Mouse (Mus musculus): ENCODE measurements at regions not wholly inside any gene's neighbourhood (a gene's known extent, or its start where the extent isn't known, plus 50 kb on each side); places are given as distances from the start of the nearest gene placed in this dataset.

DNA sequence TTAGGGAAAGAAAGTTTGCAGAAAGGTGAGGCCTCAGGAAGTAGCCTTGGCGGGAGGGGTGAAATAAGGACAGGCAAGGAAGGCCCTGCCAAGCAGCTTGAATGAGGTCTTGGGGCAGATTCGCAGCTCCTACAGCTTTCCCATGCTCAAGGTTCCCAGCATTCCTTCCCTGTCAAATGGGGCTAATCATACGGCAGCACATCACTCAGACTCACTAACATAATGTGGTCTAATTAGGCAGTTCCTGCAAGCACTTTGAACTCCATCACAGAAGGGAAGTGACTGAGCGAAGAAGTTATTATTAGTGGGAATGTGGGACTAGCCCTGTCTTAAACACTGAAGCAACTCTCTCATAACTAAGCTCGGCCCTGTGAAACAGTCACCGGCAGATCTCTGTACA lies 87.1 kb upstream of the Gm10260 start:
- ATAC-seq (replicated peaks; ENCODE audit: low FRiP score): no peak
- 92% methylated on average over 6 of the region's 6 CpGs for WGBS
- Histone ChIP-seq H3K4me1 (replicated peaks; ENCODE audit: control insufficient read depth, insufficient read depth, low read length) (no peaks in the 10 kb centered on the region), H3K27ac (ENCODE audit: low read depth, low read length) (no peak overlapping the region), H3K9ac (ENCODE audit: low read length) (no peak overlapping the region), H3K27me3 (ENCODE audit: control insufficient read depth, insufficient read depth, low read length) (no peaks in the 10 kb centered on the region), H3K4me3 (ENCODE audit: low read depth, low read length) (no peak overlapping the region), H3K4me2 (ENCODE audit: low read depth, low read length, severe bottlenecking) (no peak overlapping the region), H3K9me3 (ENCODE audit: control insufficient read depth, low read length) (no peaks in the 10 kb centered on the region), H3K36me3 (ENCODE audit: control insufficient read depth, insufficient read depth, low read length) (no peaks in the 10 kb centered on the region)
- no peak for DNase-seq (ENCODE audit: low spot score)

DNA sequence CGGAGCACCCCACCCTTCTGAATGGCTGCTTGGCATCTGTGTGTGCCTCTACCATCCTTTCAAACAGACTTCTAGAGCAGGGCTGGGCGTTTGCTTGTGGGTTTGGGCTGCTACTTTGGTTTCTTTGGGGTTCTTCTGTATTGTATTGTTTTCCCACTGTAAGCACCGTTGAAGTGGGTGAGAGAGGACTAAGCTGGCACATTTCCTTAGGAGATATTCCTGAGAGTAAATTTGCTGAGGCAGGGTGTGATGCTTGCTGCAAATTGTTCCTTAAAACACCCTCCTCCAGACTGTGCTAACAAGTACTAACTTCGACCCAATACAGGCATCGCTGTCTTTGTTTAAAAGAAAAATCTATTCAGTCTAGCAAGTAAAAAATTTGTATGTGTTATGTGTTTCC lies 84.7 kb upstream of the Gm10260 start:
- H3K27ac ChIP-seq (ENCODE audit: low read depth, low read length): no peak overlapping the region
- H3K4me1 ChIP-seq (replicated peaks; ENCODE audit: control insufficient read depth, insufficient read depth, low read length): peaks cover 2% of the 10 kb centered on the region; the same call in 1 of the 2 replicates
- 84% methylated on average over 5 of the region's 5 CpGs for WGBS
- no peaks in the 10 kb centered on the region for H3K27me3 ChIP-seq (ENCODE audit: control insufficient read depth, insufficient read depth, low read length)
- H3K9me3 ChIP-seq (ENCODE audit: control insufficient read depth, low read length): no peaks in the 10 kb centered on the region
- ATAC-seq (replicated peaks; ENCODE audit: low FRiP score) (no peak), DNase-seq (ENCODE audit: low spot score) (no peak)
- no peak overlapping the region for H3K4me3 ChIP-seq (ENCODE audit: low read depth, low read length)
- no peak overlapping the region for H3K9ac ChIP-seq (ENCODE audit: low read length)
- no peak overlapping the region for H3K4me2 ChIP-seq (ENCODE audit: low read depth, low read length, severe bottlenecking)
- no peaks in the 10 kb centered on the region for H3K36me3 ChIP-seq (ENCODE audit: control insufficient read depth, insufficient read depth, low read length)

- H3K27ac ChIP-seq (ENCODE audit: low read depth, low read length): no peak overlapping the region
- H3K27me3 ChIP-seq (ENCODE audit: control insufficient read depth, insufficient read depth, low read length): no peaks in the 10 kb centered on the region
- no peaks in the 10 kb centered on the region for H3K9me3 ChIP-seq (ENCODE audit: control insufficient read depth, low read length)
- peaks cover 2% of the 10 kb centered on the region; the same call in 1 of the 2 replicates for H3K4me1 ChIP-seq (replicated peaks; ENCODE audit: control insufficient read depth, insufficient read depth, low read length)
- H3K4me3 ChIP-seq (ENCODE audit: low read depth, low read length): no peak overlapping the region
- no peak overlapping the region for H3K9ac ChIP-seq (ENCODE audit: low read length)
- ATAC-seq (replicated peaks; ENCODE audit: low FRiP score) (no peak), DNase-seq (ENCODE audit: low spot score) (no peak)
- H3K4me2 ChIP-seq (ENCODE audit: low read depth, low read length, severe bottlenecking): no peak overlapping the region
- WGBS: 93% methylated on average over 5 of the region's 5 CpGs
- no peaks in the 10 kb centered on the region for H3K36me3 ChIP-seq (ENCODE audit: control insufficient read depth, insufficient read depth, low read length)
These were observed 82.4 kb upstream of the Gm10260 start for GRCm38 (mm10) chr13:97842801-97843200.

DNA sequence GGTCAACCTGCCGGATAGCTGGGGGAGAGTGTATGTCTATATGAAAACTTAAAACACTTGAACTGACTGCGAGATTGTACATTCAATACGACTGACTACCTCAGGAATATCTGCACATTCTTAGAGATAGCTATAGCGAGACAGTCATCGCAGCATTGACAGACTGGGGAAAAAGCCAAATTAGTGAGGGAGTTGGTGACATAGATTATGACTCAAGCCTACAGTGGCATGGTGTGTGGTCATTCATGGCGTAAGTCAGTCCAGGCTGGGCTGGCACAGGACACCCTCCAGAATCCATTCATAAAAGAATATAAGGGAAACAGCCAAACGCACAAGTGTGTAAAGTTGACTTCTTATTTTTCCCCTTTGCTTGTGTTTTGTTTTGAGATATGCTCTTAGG lies 81.1 kb upstream of the Gm10260 start:
- no peak for DNase-seq (ENCODE audit: low spot score)
- no peak overlapping the region for H3K9ac ChIP-seq (ENCODE audit: low read length)
- H3K9me3 ChIP-seq (ENCODE audit: control insufficient read depth, low read length): no peaks in the 10 kb centered on the region
- no peaks in the 10 kb centered on the region for H3K36me3 ChIP-seq (ENCODE audit: control insufficient read depth, insufficient read depth, low read length)
- WGBS: 92% methylated on average over 7 of the region's 7 CpGs
- H3K27me3 ChIP-seq (ENCODE audit: control insufficient read depth, insufficient read depth, low read length): no peaks in the 10 kb centered on the region
- H3K4me1 ChIP-seq (replicated peaks; ENCODE audit: control insufficient read depth, insufficient read depth, low read length): peaks cover 2% of the 10 kb centered on the region; the same call in 1 of the 2 replicates
- no peak for ATAC-seq (replicated peaks; ENCODE audit: low FRiP score)
- no peak overlapping the region for H3K4me3 ChIP-seq (ENCODE audit: low read depth, low read length)
- H3K27ac ChIP-seq (ENCODE audit: low read depth, low read length): no peak overlapping the region
- H3K4me2 ChIP-seq (ENCODE audit: low read depth, low read length, severe bottlenecking): no peak overlapping the region

GRCm38 (mm10) chr13:97839617-97840308 lies 79.3 kb upstream of the Gm10260 start:
- H3K27ac ChIP-seq (ENCODE audit: low read depth, low read length): no peak overlapping the region
- no peaks in the 10 kb centered on the region for H3K27me3 ChIP-seq (ENCODE audit: control insufficient read depth, insufficient read depth, low read length)
- 33% methylated on average over 7 of the region's 7 CpGs for WGBS
- DNase-seq (ENCODE audit: low spot score) (no peak), ATAC-seq (replicated peaks; ENCODE audit: low FRiP score) (no peak)
- no peak overlapping the region for H3K4me2 ChIP-seq (ENCODE audit: low read depth, low read length, severe bottlenecking)
- H3K36me3 ChIP-seq (ENCODE audit: control insufficient read depth, insufficient read depth, low read length): no peaks in the 10 kb centered on the region
- no peak overlapping the region for H3K4me3 ChIP-seq (ENCODE audit: low read depth, low read length)
- H3K9me3 ChIP-seq (ENCODE audit: control insufficient read depth, low read length): no peaks in the 10 kb centered on the region
- H3K4me1 ChIP-seq (replicated peaks; ENCODE audit: control insufficient read depth, insufficient read depth, low read length): peaks cover 2% of the 10 kb centered on the region; the same call in 1 of the 2 replicates
- no peak overlapping the region for H3K9ac ChIP-seq (ENCODE audit: low read length)

DNA sequence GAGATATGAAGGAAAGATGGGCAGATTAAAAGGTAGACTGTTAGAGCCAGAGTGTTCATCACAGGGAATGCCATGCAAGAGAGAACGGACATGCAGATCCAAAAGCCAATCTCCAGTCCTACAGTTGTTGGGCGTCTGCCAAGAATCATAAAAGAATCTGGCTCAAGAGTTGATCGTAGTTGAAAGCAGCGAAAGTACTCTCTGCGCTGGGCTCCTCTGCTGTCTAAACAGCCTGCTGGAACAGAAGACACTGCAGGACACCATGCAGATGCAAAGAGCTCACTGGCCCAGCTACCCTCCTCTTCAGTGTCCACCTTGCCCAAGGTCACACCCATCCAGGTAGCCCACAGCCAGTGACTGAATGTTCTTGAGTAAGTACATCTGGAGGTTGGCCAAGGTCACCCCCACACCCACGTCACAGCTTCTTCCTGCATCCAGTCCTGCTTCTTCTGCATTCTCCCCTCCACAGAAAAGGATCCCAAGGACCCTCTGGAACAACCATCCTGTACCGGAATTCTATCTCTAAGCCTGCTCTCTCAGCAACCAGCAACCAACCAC lies 77.1 kb upstream of the Gm10260 start:
- Histone ChIP-seq H3K27ac (ENCODE audit: low read depth, low read length) (no peak overlapping the region), H3K4me1 (replicated peaks; ENCODE audit: control insufficient read depth, insufficient read depth, low read length) (peaks cover 2% of the 10 kb centered on the region; the same call in 1 of the 2 replicates), H3K36me3 (ENCODE audit: control insufficient read depth, insufficient read depth, low read length) (no peaks in the 10 kb centered on the region), H3K4me2 (ENCODE audit: low read depth, low read length, severe bottlenecking) (no peak overlapping the region), H3K9me3 (ENCODE audit: control insufficient read depth, low read length) (no peaks in the 10 kb centered on the region), H3K9ac (ENCODE audit: low read length) (no peak overlapping the region), H3K27me3 (ENCODE audit: control insufficient read depth, insufficient read depth, low read length) (no peaks in the 10 kb centered on the region), H3K4me3 (ENCODE audit: low read depth, low read length) (no peak overlapping the region)
- ATAC-seq (replicated peaks; ENCODE audit: low FRiP score) (no peak), DNase-seq (ENCODE audit: low spot score) (no peak)
- WGBS: 86% methylated on average over 7 of the region's 7 CpGs

DNA sequence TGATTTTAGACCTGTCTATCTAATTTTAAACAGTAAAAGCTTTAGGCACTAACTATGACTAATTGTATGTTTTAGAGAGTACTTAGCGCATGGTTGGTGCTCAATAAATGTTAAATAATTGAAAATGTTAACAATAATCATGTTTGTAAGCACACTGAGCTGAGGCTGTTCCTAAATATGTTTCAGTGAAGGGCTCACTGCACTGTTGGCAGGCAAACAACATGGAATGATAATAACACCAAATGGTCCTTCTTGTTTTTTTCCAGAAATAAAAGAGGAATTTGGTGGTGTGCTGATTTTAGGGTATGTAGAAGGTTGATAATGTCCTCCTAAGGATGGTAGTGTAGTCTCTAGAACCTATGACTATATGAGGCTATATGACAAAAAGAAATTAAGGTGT lies 72.0 kb upstream of the Gm10260 start:
- H3K9ac ChIP-seq (ENCODE audit: low read length): no peak overlapping the region
- no peak overlapping the region for H3K4me3 ChIP-seq (ENCODE audit: low read depth, low read length)
- ATAC-seq (replicated peaks; ENCODE audit: low FRiP score): no peak
- H3K4me2 ChIP-seq (ENCODE audit: low read depth, low read length, severe bottlenecking): no peak overlapping the region
- H3K9me3 ChIP-seq (ENCODE audit: control insufficient read depth, low read length): no peaks in the 10 kb centered on the region
- H3K27me3 ChIP-seq (ENCODE audit: control insufficient read depth, insufficient read depth, low read length): no peaks in the 10 kb centered on the region
- WGBS: 88% methylated on average over 1 of the region's 1 CpGs
- DNase-seq (ENCODE audit: low spot score): no peak
- no peaks in the 10 kb centered on the region for H3K36me3 ChIP-seq (ENCODE audit: control insufficient read depth, insufficient read depth, low read length)
- no peaks in the 10 kb centered on the region for H3K4me1 ChIP-seq (replicated peaks; ENCODE audit: control insufficient read depth, insufficient read depth, low read length)
- H3K27ac ChIP-seq (ENCODE audit: low read depth, low read length): no peak overlapping the region

DNA sequence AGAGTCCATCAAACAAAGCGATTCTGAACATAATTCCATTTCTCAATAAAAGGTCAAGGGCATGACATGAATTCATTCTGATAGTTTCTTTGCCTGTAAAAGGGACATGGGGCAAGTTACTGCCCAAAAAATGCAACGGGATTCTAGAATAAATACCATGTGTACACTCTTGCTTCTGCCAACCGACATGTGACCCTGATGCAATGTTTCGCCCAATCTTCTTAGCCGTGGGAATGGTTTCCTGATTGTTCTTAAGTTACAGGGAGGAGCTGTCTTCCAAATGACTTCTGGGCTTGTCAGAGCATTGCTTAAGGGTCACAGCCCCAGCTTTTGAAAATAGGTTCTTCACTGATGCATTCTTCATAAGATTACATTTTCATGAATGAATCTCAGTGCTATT lies 71.4 kb upstream of the Gm10260 start:
- DNase-seq (ENCODE audit: low spot score) (no peak), ATAC-seq (replicated peaks; ENCODE audit: low FRiP score) (no peak)
- H3K4me3 ChIP-seq (ENCODE audit: low read depth, low read length): no peak overlapping the region
- H3K27me3 ChIP-seq (ENCODE audit: control insufficient read depth, insufficient read depth, low read length): no peaks in the 10 kb centered on the region
- no peak overlapping the region for H3K27ac ChIP-seq (ENCODE audit: low read depth, low read length)
- no peaks in the 10 kb centered on the region for H3K36me3 ChIP-seq (ENCODE audit: control insufficient read depth, insufficient read depth, low read length)
- WGBS: 83% methylated on average over 5 of the region's 5 CpGs
- no peaks in the 10 kb centered on the region for H3K4me1 ChIP-seq (replicated peaks; ENCODE audit: control insufficient read depth, insufficient read depth, low read length)
- no peaks in the 10 kb centered on the region for H3K9me3 ChIP-seq (ENCODE audit: control insufficient read depth, low read length)
- no peak overlapping the region for H3K4me2 ChIP-seq (ENCODE audit: low read depth, low read length, severe bottlenecking)
- H3K9ac ChIP-seq (ENCODE audit: low read length): no peak overlapping the region

- Histone ChIP-seq H3K9me3 (ENCODE audit: control insufficient read depth, low read length) (no peaks in the 10 kb centered on the region), H3K4me3 (ENCODE audit: low read depth, low read length) (no peak overlapping the region), H3K36me3 (ENCODE audit: control insufficient read depth, insufficient read depth, low read length) (no peaks in the 10 kb centered on the region), H3K4me2 (ENCODE audit: low read depth, low read length, severe bottlenecking) (no peak overlapping the region), H3K27ac (ENCODE audit: low read depth, low read length) (no peak overlapping the region), H3K9ac (ENCODE audit: low read length) (no peak overlapping the region), H3K4me1 (replicated peaks; ENCODE audit: control insufficient read depth, insufficient read depth, low read length) (peaks cover 4% of the 10 kb centered on the region; the same call in 1 of the 2 replicates), H3K27me3 (ENCODE audit: control insufficient read depth, insufficient read depth, low read length) (no peaks in the 10 kb centered on the region)
- ATAC-seq (replicated peaks; ENCODE audit: low FRiP score): no peak
- WGBS: 36% methylated on average over 5 of the region's 5 CpGs
- no peak for DNase-seq (ENCODE audit: low spot score)
These were observed 69.1 kb upstream of the Gm10260 start for GRCm38 (mm10) chr13:97829558-97829957.
